Mouse (Mus musculus): ENCODE data around the gene Mdm2. TPM values are rescaled to one million over a fixed set of nuclear protein-coding genes. Genes with fewer than 3 reads are reported as not detected.

Mdm2 gene
- polyA plus RNA-seq, 1 experiment = 22.9 TPM

DNA sequence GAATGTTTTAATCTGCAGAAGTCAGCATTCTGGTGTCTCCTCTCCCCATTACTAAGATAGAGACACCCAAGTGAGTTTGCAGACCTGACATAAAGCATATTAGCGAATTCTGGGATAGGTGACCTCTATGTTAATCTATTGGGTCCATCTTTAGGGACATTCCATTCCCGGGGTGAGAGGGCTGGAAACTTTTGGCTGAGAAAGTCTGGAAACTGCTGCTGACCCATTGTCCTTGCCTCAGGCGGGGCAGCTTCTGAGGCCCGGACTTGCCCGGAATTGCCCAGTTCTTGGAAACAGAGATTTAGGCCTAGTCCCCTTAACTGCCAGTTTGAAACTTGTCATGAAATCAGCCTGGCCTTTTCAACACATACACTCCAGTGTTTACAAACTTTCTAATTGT, 850 bp upstream of the Mdm2 start:
- 31% methylated on average over 5 of the region's 5 CpGs for whole genome bisulfite sequencing

GRCm38 (mm10) chr10:117709930-117710603, 491 bp downstream of the Mdm2 start:
- under 1% methylated on average over 68 of the region's 71 CpGs for WGBS
- Histone ChIP-seq H3K4me1 (ENCODE audit: control insufficient read depth, insufficient read depth, low read length) (peaks cover 13% of the 10 kb centered on the region), H3K27ac (ENCODE audit: insufficient read depth, low read depth, low read length) (peak overlapping the region; percentile 98), H3K27me3 (replicated peaks; ENCODE audit: control insufficient read depth, insufficient read depth, low read length) (no peaks in the 10 kb centered on the region), H3K4me3 (ENCODE audit: insufficient read depth, low read depth, low read length) (peak overlapping the region; percentile 98), H3K36me3 (ENCODE audit: control insufficient read depth, insufficient read depth, low read length) (no peaks in the 10 kb centered on the region; the same call in 1 of the 2 replicates)
- TF ChIP-seq POLR2A (IDR thresholded peaks at IDR 0.05; ENCODE audit: low read depth, low read length) = peak; percentile 16
- no peak for TF ChIP-seq CTCF (conservative IDR thresholded peaks at IDR 0.05; ENCODE audit: insufficient read depth, insufficient read length, low read depth, low read length)
- DNase-seq = peak; percentile 89

More for the DNA sequence above, 850 bp upstream of the Mdm2 start:
- Histone ChIP-seq H3K27ac (ENCODE audit: insufficient read depth, low read depth, low read length) (peak overlapping the region; percentile 93), H3K36me3 (ENCODE audit: control insufficient read depth, insufficient read depth, low read length) (no peaks in the 10 kb centered on the region; the same call in 1 of the 2 replicates), H3K4me1 (ENCODE audit: control insufficient read depth, insufficient read depth, low read length) (peaks cover 13% of the 10 kb centered on the region), H3K27me3 (replicated peaks; ENCODE audit: control insufficient read depth, insufficient read depth, low read length) (no peaks in the 10 kb centered on the region), H3K4me3 (ENCODE audit: insufficient read depth, low read depth, low read length) (no peak overlapping the region; the same call in 1 of the 2 replicates)
- no peak for TF ChIP-seq CTCF (conservative IDR thresholded peaks at IDR 0.05; ENCODE audit: insufficient read depth, insufficient read length, low read depth, low read length)
- no peak for TF ChIP-seq POLR2A (IDR thresholded peaks at IDR 0.05; ENCODE audit: low read depth, low read length)
- peak; percentile 84 for DNase-seq

DNA sequence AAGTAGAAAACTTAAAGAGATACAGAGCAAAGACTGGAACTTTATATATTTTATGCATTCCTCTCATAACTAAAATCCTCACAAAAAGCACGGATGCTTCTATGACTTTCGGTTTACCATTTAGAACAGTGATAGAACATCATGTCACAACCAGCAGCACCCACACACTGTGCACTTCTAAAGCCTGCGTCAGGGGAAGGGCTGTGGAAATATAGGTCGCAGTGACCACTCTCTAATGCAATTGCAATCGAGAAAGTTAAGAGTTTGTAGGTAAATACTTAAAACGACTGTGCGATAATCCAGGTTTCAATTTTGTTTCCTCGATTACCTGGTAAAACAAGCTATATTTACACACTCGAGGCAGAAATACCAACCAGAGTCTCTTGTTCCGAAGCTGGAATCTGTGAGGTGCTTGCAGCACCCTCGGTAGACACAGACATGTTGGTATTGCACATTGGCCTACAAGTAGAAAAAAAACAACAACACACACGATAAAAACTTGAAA, 1.2 kb downstream of the Mdm2 start:
- Histone ChIP-seq H3K36me3 (ENCODE audit: control insufficient read depth, insufficient read depth, low read length) (peaks cover 3% of the 10 kb centered on the region; the same call in 1 of the 2 replicates), H3K27me3 (replicated peaks; ENCODE audit: control insufficient read depth, insufficient read depth, low read length) (no peaks in the 10 kb centered on the region), H3K27ac (ENCODE audit: insufficient read depth, low read depth, low read length) (peak overlapping the region; percentile 79), H3K4me3 (ENCODE audit: insufficient read depth, low read depth, low read length) (peak overlapping the region; percentile 98), H3K4me1 (ENCODE audit: control insufficient read depth, insufficient read depth, low read length) (peaks cover 13% of the 10 kb centered on the region)
- no peak for DNase-seq
- 13% methylated on average over 12 of the region's 12 CpGs for WGBS
- TF ChIP-seq CTCF (conservative IDR thresholded peaks at IDR 0.05; ENCODE audit: insufficient read depth, insufficient read length, low read depth, low read length) = no peak
- no peak for TF ChIP-seq POLR2A (IDR thresholded peaks at IDR 0.05; ENCODE audit: low read depth, low read length)

GRCm38 (mm10) chr10:117708856-117709255, 1.7 kb downstream of the Mdm2 start:
- WGBS = 58% methylated on average over 9 of the region's 9 CpGs
- Histone ChIP-seq H3K4me1 (ENCODE audit: control insufficient read depth, insufficient read depth, low read length) (peaks cover 13% of the 10 kb centered on the region), H3K27ac (ENCODE audit: insufficient read depth, low read depth, low read length) (no peak overlapping the region), H3K27me3 (replicated peaks; ENCODE audit: control insufficient read depth, insufficient read depth, low read length) (no peaks in the 10 kb centered on the region), H3K36me3 (ENCODE audit: control insufficient read depth, insufficient read depth, low read length) (peaks cover 4% of the 10 kb centered on the region), H3K4me3 (ENCODE audit: insufficient read depth, low read depth, low read length) (peak overlapping the region; percentile 5)
- DNase-seq = no peak
- no peak for TF ChIP-seq POLR2A (IDR thresholded peaks at IDR 0.05; ENCODE audit: low read depth, low read length)
- TF ChIP-seq CTCF (conservative IDR thresholded peaks at IDR 0.05; ENCODE audit: insufficient read depth, insufficient read length, low read depth, low read length) = no peak

GRCm38 (mm10) chr10:117708376-117708775, 2.2 kb downstream of the Mdm2 start:
- Histone ChIP-seq H3K27me3 (replicated peaks; ENCODE audit: control insufficient read depth, insufficient read depth, low read length) (no peaks in the 10 kb centered on the region), H3K27ac (ENCODE audit: insufficient read depth, low read depth, low read length) (no peak overlapping the region), H3K4me1 (ENCODE audit: control insufficient read depth, insufficient read depth, low read length) (peaks cover 13% of the 10 kb centered on the region), H3K4me3 (ENCODE audit: insufficient read depth, low read depth, low read length) (no peak overlapping the region), H3K36me3 (ENCODE audit: control insufficient read depth, insufficient read depth, low read length) (peaks cover 6% of the 10 kb centered on the region)
- DNase-seq = no peak
- 93% methylated on average over 2 of the region's 2 CpGs for WGBS
- TF ChIP-seq CTCF (conservative IDR thresholded peaks at IDR 0.05; ENCODE audit: insufficient read depth, insufficient read length, low read depth, low read length) = no peak

DNA sequence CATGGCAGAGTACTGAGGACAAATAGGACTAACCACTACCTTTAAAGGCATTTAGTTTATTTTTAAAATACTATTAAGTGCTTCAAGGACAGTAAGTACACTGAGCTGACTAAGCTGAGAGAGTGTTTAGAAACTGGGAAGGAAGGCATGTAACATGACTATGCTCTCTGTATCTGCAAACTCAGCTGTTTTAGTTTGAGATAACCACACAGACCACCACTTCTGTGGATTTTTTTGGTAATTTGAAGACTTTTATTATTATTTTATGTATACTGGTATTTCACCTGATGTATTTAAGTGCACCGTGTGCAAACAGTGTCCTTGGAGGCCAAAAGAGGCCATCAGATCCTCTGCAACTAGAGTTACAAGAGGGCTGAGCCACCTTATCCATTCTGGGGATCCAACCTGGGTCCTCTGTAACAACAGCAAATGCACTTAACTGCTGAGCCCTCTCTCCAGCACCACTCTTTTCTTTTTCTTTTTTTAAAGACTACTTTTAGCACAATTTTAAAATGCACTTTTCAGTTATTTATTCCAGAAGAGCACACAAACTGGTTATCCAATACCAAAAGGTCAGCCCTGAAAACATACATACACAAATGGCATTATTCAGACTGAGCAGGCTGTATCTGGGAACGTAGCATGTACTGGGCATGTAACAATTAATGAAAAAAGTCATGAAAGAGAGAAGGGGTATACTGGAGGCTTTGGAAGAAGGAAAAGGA, 3.3 kb downstream of the Mdm2 start:
- H3K36me3 ChIP-seq (ENCODE audit: control insufficient read depth, insufficient read depth, low read length) = peaks cover 10% of the 10 kb centered on the region
- H3K4me3 ChIP-seq (ENCODE audit: insufficient read depth, low read depth, low read length) = no peak overlapping the region
- no peak overlapping the region for H3K27ac ChIP-seq (ENCODE audit: insufficient read depth, low read depth, low read length)
- 82% methylated on average over 2 of the region's 2 CpGs for WGBS
- no peaks in the 10 kb centered on the region for H3K27me3 ChIP-seq (replicated peaks; ENCODE audit: control insufficient read depth, insufficient read depth, low read length)
- TF ChIP-seq CTCF (conservative IDR thresholded peaks at IDR 0.05; ENCODE audit: insufficient read depth, insufficient read length, low read depth, low read length) (no peak), POLR2A (IDR thresholded peaks at IDR 0.05; ENCODE audit: low read depth, low read length) (no peak)
- DNase-seq = no peak
- peaks cover 12% of the 10 kb centered on the region for H3K4me1 ChIP-seq (ENCODE audit: control insufficient read depth, insufficient read depth, low read length)

DNA sequence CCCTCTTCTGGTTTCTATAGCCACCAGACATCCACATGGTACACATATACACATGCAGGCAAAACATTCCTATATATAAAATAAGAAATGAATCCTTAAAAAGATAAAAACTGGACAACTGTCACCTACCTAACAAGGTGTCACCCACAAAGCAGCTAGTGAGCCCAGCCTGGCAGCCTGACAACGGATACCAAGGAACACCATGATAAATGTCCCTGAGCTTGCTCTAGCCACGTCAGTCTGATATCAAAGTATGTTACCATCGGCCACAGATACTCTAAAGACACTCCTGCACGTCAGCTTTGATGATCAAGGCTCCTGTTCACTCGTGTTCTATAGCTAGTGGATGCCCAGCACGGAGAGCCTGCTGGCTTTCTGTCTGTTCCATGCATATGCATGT, 4.1 kb downstream of the Mdm2 start:
- no peak for TF ChIP-seq CTCF (conservative IDR thresholded peaks at IDR 0.05; ENCODE audit: insufficient read depth, insufficient read length, low read depth, low read length)
- TF ChIP-seq POLR2A (IDR thresholded peaks at IDR 0.05; ENCODE audit: low read depth, low read length) = no peak
- Histone ChIP-seq H3K27me3 (replicated peaks; ENCODE audit: control insufficient read depth, insufficient read depth, low read length) (no peaks in the 10 kb centered on the region), H3K36me3 (ENCODE audit: control insufficient read depth, insufficient read depth, low read length) (peaks cover 13% of the 10 kb centered on the region), H3K4me1 (ENCODE audit: control insufficient read depth, insufficient read depth, low read length) (peaks cover 4% of the 10 kb centered on the region; the same call in 1 of the 2 replicates), H3K27ac (ENCODE audit: insufficient read depth, low read depth, low read length) (no peak overlapping the region), H3K4me3 (ENCODE audit: insufficient read depth, low read depth, low read length) (no peak overlapping the region)
- 79% methylated on average over 6 of the region's 6 CpGs for WGBS
- no peak for DNase-seq
